Mouse (Mus musculus): ENCODE measurements at regions not wholly inside any gene's neighbourhood (a gene's known extent, or its start where the extent isn't known, plus 50 kb on each side); places are given as distances from the start of the nearest gene placed in this dataset.
"Not testable (repeated sequence)": the region's sequence is repeated elsewhere in the genome, so short reads cannot be mapped to it uniquely, and the experiment has no call there.

DNA sequence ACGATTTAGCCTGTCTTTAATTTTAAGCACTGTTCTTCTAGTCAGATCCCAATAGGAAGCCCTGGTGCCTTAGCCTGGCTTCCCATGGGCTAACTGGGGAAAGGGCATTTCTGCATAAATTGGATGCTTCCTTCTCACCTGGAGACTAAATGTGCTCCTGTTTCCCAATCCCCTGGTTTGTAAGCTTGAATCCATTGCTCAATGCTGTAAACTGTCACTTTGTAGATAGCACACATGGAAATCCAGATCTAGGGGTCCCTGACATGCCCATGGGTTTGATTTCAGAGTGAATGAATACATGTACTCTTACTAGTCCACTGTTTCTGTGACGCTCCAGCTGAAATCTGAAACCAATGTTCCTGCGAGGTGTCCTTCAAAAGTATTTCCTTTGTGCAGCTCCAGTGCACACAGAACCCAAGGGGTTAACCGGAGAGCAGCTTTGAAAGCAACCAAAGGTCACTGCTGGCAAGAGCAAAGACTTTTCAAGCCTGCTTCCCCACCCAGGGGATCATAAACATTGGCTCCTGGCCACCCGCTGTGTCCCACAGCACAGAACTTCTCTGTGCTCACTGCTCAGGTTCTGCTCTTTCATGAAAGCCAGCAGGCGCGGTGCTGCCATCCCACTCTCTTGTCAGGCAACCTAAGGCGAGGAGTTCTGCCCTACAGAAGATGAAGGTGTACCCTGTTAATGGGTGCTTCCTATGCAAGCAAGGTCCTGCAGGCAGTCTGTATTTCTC lies 188.0 kb upstream of the Vmn1r3 start:
- H3K4me1 ChIP-seq (ENCODE audit: control insufficient read depth, insufficient read depth, low read length); H3K79me2 ChIP-seq (replicated peaks; ENCODE audit: control insufficient read depth, insufficient read depth, low read length); H3K27ac ChIP-seq; H3K9ac ChIP-seq (ENCODE audit: low read depth, low read length); intact Hi-C loops (cut with DNase I); H3K4me3 ChIP-seq; H3K36me3 ChIP-seq (ENCODE audit: control insufficient read depth, insufficient read depth, low read length); DNase-seq; H3K27me3 ChIP-seq (ENCODE audit: control insufficient read depth, insufficient read depth, low read length): not testable (repeated sequence)
- WGBS: 59% methylated on average over 8 of the region's 8 CpGs

- H3K79me2 ChIP-seq (replicated peaks; ENCODE audit: control insufficient read depth, insufficient read depth, low read length); H3K36me3 ChIP-seq (ENCODE audit: control insufficient read depth, insufficient read depth, low read length); H3K27me3 ChIP-seq (ENCODE audit: control insufficient read depth, insufficient read depth, low read length); H3K4me1 ChIP-seq (ENCODE audit: control insufficient read depth, insufficient read depth, low read length); H3K27ac ChIP-seq; DNase-seq; intact Hi-C loops (cut with DNase I); H3K4me3 ChIP-seq; H3K9ac ChIP-seq (ENCODE audit: low read depth, low read length): not testable (repeated sequence)
- WGBS: 64% methylated on average over 4 of the region's 4 CpGs
Measured at GRCm38 (mm10) chr4:3368021-3368420, 182.9 kb upstream of the Vmn1r3 start.

DNA sequence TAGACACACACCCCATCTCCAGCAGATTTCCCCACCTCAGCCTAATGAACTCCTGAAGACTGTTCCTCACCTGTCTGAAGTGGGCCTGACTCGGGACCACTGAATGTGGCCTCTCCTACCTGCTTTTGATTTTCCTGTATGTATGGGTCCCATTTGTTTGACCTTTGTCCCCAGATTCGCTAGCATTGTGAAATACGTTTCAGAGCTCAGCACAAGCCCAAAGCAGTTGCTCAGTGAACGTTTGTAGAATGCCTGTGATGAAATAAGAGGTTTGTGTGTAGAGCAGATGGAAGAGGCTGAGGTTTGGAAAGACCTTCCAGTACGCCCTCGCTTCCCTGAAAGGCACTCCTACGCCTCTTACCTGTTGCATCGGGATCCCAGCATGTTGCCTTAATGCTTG lies 158.3 kb upstream of the Vmn1r3 start:
- H3K36me3 ChIP-seq (ENCODE audit: control insufficient read depth, insufficient read depth, low read length); H3K9ac ChIP-seq (ENCODE audit: low read depth, low read length); H3K4me3 ChIP-seq; H3K27ac ChIP-seq; DNase-seq; H3K27me3 ChIP-seq (ENCODE audit: control insufficient read depth, insufficient read depth, low read length); H3K4me1 ChIP-seq (ENCODE audit: control insufficient read depth, insufficient read depth, low read length); H3K79me2 ChIP-seq (replicated peaks; ENCODE audit: control insufficient read depth, insufficient read depth, low read length); intact Hi-C loops (cut with DNase I): not testable (repeated sequence)
- 78% methylated on average over 8 of the region's 8 CpGs for WGBS

DNA sequence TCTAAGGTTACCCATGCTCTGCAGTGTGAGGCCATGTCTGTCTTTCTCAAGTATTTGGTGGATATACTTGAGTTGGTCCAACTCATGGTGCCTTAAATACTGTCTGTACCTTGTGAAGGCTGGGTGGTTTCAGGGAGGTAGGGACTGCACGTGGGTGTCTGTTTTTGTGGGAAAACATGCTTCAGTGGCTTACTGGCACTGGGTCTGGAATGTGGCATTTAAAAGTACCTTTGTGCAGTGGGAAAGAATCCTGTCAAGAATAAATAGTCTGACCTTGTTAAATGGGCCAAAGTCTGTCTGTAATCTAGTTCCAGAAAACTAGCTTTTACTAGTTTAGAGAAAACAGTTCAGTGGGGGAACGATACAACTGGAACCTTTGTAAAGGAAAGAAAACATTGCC lies 157.5 kb upstream of the Vmn1r3 start:
- DNase-seq; H3K79me2 ChIP-seq (replicated peaks; ENCODE audit: control insufficient read depth, insufficient read depth, low read length); H3K36me3 ChIP-seq (ENCODE audit: control insufficient read depth, insufficient read depth, low read length); intact Hi-C loops (cut with DNase I); H3K4me1 ChIP-seq (ENCODE audit: control insufficient read depth, insufficient read depth, low read length); H3K27ac ChIP-seq; H3K4me3 ChIP-seq; H3K27me3 ChIP-seq (ENCODE audit: control insufficient read depth, insufficient read depth, low read length); H3K9ac ChIP-seq (ENCODE audit: low read depth, low read length): not testable (repeated sequence)
- 75% methylated on average over 2 of the region's 2 CpGs for WGBS

DNA sequence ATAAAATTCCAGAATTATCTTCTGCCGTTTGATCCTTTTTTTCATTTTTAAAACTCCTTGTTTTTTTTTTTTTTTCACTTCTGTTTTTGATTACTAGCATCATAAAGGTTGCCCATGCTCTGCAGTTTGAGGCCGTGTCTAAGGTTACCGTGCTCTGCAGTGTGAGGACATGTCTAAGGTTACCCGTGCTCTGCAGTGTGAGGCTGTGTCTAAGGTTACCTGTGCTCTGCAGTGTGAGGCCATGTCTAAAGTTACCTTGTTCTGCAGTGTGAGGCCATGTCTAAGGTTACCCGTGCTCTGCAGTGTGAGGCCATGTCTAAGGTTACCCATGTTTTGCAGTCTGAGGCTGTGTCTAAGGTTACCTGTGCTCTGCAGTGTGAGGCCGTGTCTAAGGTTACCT lies 157.0 kb upstream of the Vmn1r3 start:
- DNase-seq; intact Hi-C loops (cut with DNase I); H3K27ac ChIP-seq; H3K4me1 ChIP-seq (ENCODE audit: control insufficient read depth, insufficient read depth, low read length); H3K9ac ChIP-seq (ENCODE audit: low read depth, low read length); H3K79me2 ChIP-seq (replicated peaks; ENCODE audit: control insufficient read depth, insufficient read depth, low read length); H3K27me3 ChIP-seq (ENCODE audit: control insufficient read depth, insufficient read depth, low read length); H3K4me3 ChIP-seq; H3K36me3 ChIP-seq (ENCODE audit: control insufficient read depth, insufficient read depth, low read length): not testable (repeated sequence)
- 90% methylated on average over 6 of the region's 6 CpGs for WGBS

Data from heart, adult 2 months (tissue).